Mouse (Mus musculus): ENCODE results near the gene Cwf19l2. TPM values are rescaled to one million over a fixed set of nuclear protein-coding genes. Genes with fewer than 3 reads are reported as not detected.
"Not testable (repeated sequence)": the region's sequence is repeated elsewhere in the genome, so short reads cannot be mapped to it uniquely, and the experiment has no call there.

The Cwf19l2 gene
- 15.2 and 19.8 TPM in 2 replicates for polyA plus RNA-seq (2014; fragmentation: Nextera tagmentation; extraction: Ambion mirVana)

GRCm38 (mm10) chr9:3403251-3404208 is at the start of gene Cwf19l2:
Gene Cwf19l2, plus strand, starts transcription at chr9:3403592.
- Histone ChIP-seq H3K4me1 (replicated peaks; ENCODE audit: control insufficient read depth, insufficient read depth, low read length) (no peaks in the 10 kb centered on the region), H3K27me3 (ENCODE audit: control insufficient read depth, insufficient read depth, low read length) (no peaks in the 10 kb centered on the region), H3K36me3 (ENCODE audit: control insufficient read depth, insufficient read depth, low read length) (no peaks in the 10 kb centered on the region), H3K4me3 (ENCODE audit: low read depth, low read length) (peak within 1 kb of the TSS; percentile 52), H3K27ac (ENCODE audit: low read depth, low read length) (no peak within 1 kb of the TSS), H3K4me2 (ENCODE audit: low read depth, low read length, severe bottlenecking) (peak within 1 kb of the TSS; percentile 43), H3K9ac (ENCODE audit: low read length) (peak within 1 kb of the TSS; percentile 63), H3K9me3 (ENCODE audit: control insufficient read depth, low read length) (no peaks in the 10 kb centered on the region)
- under 1% methylated on average over 28 of the region's 28 CpGs for whole genome bisulfite sequencing
- DNase-seq (ENCODE audit: low spot score), result peak; percentile 82
- ATAC-seq (replicated peaks; ENCODE audit: low FRiP score), result peak; percentile 94

GRCm38 (mm10) chr9:3376323-3376722 is 27.1 kb upstream of the Cwf19l2 start:
- H3K4me1 ChIP-seq (replicated peaks; ENCODE audit: control insufficient read depth, insufficient read depth, low read length); H3K9ac ChIP-seq (ENCODE audit: low read length); H3K36me3 ChIP-seq (ENCODE audit: control insufficient read depth, insufficient read depth, low read length); H3K27ac ChIP-seq (ENCODE audit: low read depth, low read length); H3K9me3 ChIP-seq (ENCODE audit: control insufficient read depth, low read length); ATAC-seq (replicated peaks; ENCODE audit: low FRiP score); H3K4me3 ChIP-seq (ENCODE audit: low read depth, low read length); H3K27me3 ChIP-seq (ENCODE audit: control insufficient read depth, insufficient read depth, low read length); H3K4me2 ChIP-seq (ENCODE audit: low read depth, low read length, severe bottlenecking); DNase-seq (ENCODE audit: low spot score): not testable (repeated sequence)
- 50% methylated on average over 1 of the region's 1 CpGs for WGBS

- no peaks in the 10 kb centered on the region for H3K36me3 ChIP-seq (ENCODE audit: control insufficient read depth, insufficient read depth, low read length)
- no peaks in the 10 kb centered on the region for H3K9me3 ChIP-seq (ENCODE audit: control insufficient read depth, low read length)
- H3K4me3 ChIP-seq (ENCODE audit: low read depth, low read length), result peak overlapping the region; percentile 52
- peak overlapping the region; percentile 63 for H3K9ac ChIP-seq (ENCODE audit: low read length)
- H3K4me2 ChIP-seq (ENCODE audit: low read depth, low read length, severe bottlenecking), result peak overlapping the region; percentile 43
- no peaks in the 10 kb centered on the region for H3K4me1 ChIP-seq (replicated peaks; ENCODE audit: control insufficient read depth, insufficient read depth, low read length)
- ATAC-seq (replicated peaks; ENCODE audit: low FRiP score), result peak; percentile 24; the same call in 1 of the 2 replicates
- 3% methylated on average over 13 of the region's 13 CpGs for WGBS
- H3K27me3 ChIP-seq (ENCODE audit: control insufficient read depth, insufficient read depth, low read length), result no peaks in the 10 kb centered on the region
- peak; percentile 51 for DNase-seq (ENCODE audit: low spot score)
- H3K27ac ChIP-seq (ENCODE audit: low read depth, low read length), result no peak overlapping the region
Observed at GRCm38 (mm10) chr9:3404372-3404771, 980 bp downstream of the Cwf19l2 start.

GRCm38 (mm10) chr9:3439555-3440300 is 36.3 kb downstream of the Cwf19l2 start:
- ATAC-seq (replicated peaks; ENCODE audit: low FRiP score), result not testable (repeated sequence)

GRCm38 (mm10) chr9:3471897-3472296 is 68.5 kb downstream of the Cwf19l2 start:
- Histone ChIP-seq H3K9me3 (ENCODE audit: control insufficient read depth, low read length) (no peaks in the 10 kb centered on the region), H3K27ac (ENCODE audit: low read depth, low read length) (no peak overlapping the region), H3K4me2 (ENCODE audit: low read depth, low read length, severe bottlenecking) (no peak overlapping the region), H3K27me3 (ENCODE audit: control insufficient read depth, insufficient read depth, low read length) (no peaks in the 10 kb centered on the region), H3K4me1 (replicated peaks; ENCODE audit: control insufficient read depth, insufficient read depth, low read length) (no peaks in the 10 kb centered on the region), H3K9ac (ENCODE audit: low read length) (no peak overlapping the region), H3K4me3 (ENCODE audit: low read depth, low read length) (no peak overlapping the region), H3K36me3 (ENCODE audit: control insufficient read depth, insufficient read depth, low read length) (no peaks in the 10 kb centered on the region; the same call in 1 of the 2 replicates)
- no peak for DNase-seq (ENCODE audit: low spot score)
- no peak for ATAC-seq (replicated peaks; ENCODE audit: low FRiP score)

More at GRCm38 (mm10) chr9:3439555-3440300, 36.3 kb downstream of the Cwf19l2 start:
- not testable (repeated sequence) for H3K4me2 ChIP-seq (ENCODE audit: low read depth, low read length, severe bottlenecking); H3K4me3 ChIP-seq (ENCODE audit: low read depth, low read length); H3K9me3 ChIP-seq (ENCODE audit: control insufficient read depth, low read length); DNase-seq (ENCODE audit: low spot score); H3K27me3 ChIP-seq (ENCODE audit: control insufficient read depth, insufficient read depth, low read length); H3K36me3 ChIP-seq (ENCODE audit: control insufficient read depth, insufficient read depth, low read length); H3K9ac ChIP-seq (ENCODE audit: low read length); H3K27ac ChIP-seq (ENCODE audit: low read depth, low read length); H3K4me1 ChIP-seq (replicated peaks; ENCODE audit: control insufficient read depth, insufficient read depth, low read length)
- 84% methylated on average over 6 of the region's 6 CpGs for WGBS

- Histone ChIP-seq H3K4me2 (ENCODE audit: low read depth, low read length, severe bottlenecking) (no peak overlapping the region), H3K9me3 (ENCODE audit: control insufficient read depth, low read length) (no peaks in the 10 kb centered on the region), H3K4me1 (replicated peaks; ENCODE audit: control insufficient read depth, insufficient read depth, low read length) (no peaks in the 10 kb centered on the region), H3K4me3 (ENCODE audit: low read depth, low read length) (no peak overlapping the region), H3K27me3 (ENCODE audit: control insufficient read depth, insufficient read depth, low read length) (no peaks in the 10 kb centered on the region), H3K9ac (ENCODE audit: low read length) (no peak overlapping the region), H3K36me3 (ENCODE audit: control insufficient read depth, insufficient read depth, low read length) (no peaks in the 10 kb centered on the region), H3K27ac (ENCODE audit: low read depth, low read length) (no peak overlapping the region)
- no peak for ATAC-seq (replicated peaks; ENCODE audit: low FRiP score)
- WGBS, result 86% methylated on average over 1 of the region's 1 CpGs
- no peak for DNase-seq (ENCODE audit: low spot score)
Observed at GRCm38 (mm10) chr9:3518645-3519044, 115.3 kb downstream of the Cwf19l2 start.

GRCm38 (mm10) chr9:3519178-3519577 is 115.8 kb downstream of the Cwf19l2 start:
- Histone ChIP-seq H3K4me3 (ENCODE audit: low read depth, low read length) (no peak overlapping the region), H3K4me2 (ENCODE audit: low read depth, low read length, severe bottlenecking) (no peak overlapping the region), H3K27ac (ENCODE audit: low read depth, low read length) (no peak overlapping the region), H3K4me1 (replicated peaks; ENCODE audit: control insufficient read depth, insufficient read depth, low read length) (no peaks in the 10 kb centered on the region), H3K9ac (ENCODE audit: low read length) (no peak overlapping the region), H3K9me3 (ENCODE audit: control insufficient read depth, low read length) (no peaks in the 10 kb centered on the region), H3K36me3 (ENCODE audit: control insufficient read depth, insufficient read depth, low read length) (no peaks in the 10 kb centered on the region), H3K27me3 (ENCODE audit: control insufficient read depth, insufficient read depth, low read length) (no peaks in the 10 kb centered on the region)
- ATAC-seq (replicated peaks; ENCODE audit: low FRiP score) (no peak), DNase-seq (ENCODE audit: low spot score) (no peak)
- 95% methylated on average over 1 of the region's 1 CpGs for WGBS

GRCm38 (mm10) chr9:3521031-3521430 is 117.6 kb downstream of the Cwf19l2 start:
- Histone ChIP-seq H3K4me2 (ENCODE audit: low read depth, low read length, severe bottlenecking) (no peak overlapping the region), H3K4me1 (replicated peaks; ENCODE audit: control insufficient read depth, insufficient read depth, low read length) (no peaks in the 10 kb centered on the region), H3K9ac (ENCODE audit: low read length) (no peak overlapping the region), H3K27me3 (ENCODE audit: control insufficient read depth, insufficient read depth, low read length) (no peaks in the 10 kb centered on the region), H3K4me3 (ENCODE audit: low read depth, low read length) (no peak overlapping the region), H3K36me3 (ENCODE audit: control insufficient read depth, insufficient read depth, low read length) (no peaks in the 10 kb centered on the region), H3K27ac (ENCODE audit: low read depth, low read length) (no peak overlapping the region), H3K9me3 (ENCODE audit: control insufficient read depth, low read length) (no peaks in the 10 kb centered on the region)
- no peak for DNase-seq (ENCODE audit: low spot score)
- no peak for ATAC-seq (replicated peaks; ENCODE audit: low FRiP score)
- 87% methylated on average over 2 of the region's 2 CpGs for WGBS

Measured in forebrain, embryonic 11.5 days (tissue).